Comparison of ENCODE assay signal across 32 mouse cellular contexts in the genomic region with DNA sequence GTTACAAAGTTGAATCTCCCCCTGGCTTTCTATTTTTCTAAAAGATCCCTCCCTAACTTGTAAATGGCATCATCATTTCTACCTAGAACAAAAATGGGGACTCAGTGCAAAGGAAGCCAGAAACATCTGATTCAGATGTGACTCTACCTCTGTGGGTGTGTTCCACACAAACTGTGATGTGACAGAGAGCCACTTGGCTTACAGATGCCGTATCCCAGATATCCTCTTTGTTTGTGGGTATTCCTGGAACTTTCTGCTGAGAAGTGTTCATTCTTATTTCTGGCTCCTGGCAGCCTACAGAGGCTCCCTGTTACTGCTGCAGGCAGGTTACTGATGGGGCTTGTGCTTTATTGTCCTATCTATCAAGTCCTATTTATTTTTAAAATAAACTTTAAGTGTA. TPM values are rescaled to one million over a fixed set of nuclear protein-coding genes. Genes with fewer than 3 reads are reported as not detected.
"Had no signal": no experiment of that assay in that cellular context is flagged by ENCODE, and none has a peak within 500 bp of the region (broad histone marks: within the 10 kb centered on the region; RNA-seq: fewer than 3 reads in every experiment).

No protein-coding gene starts in this region.

- DNase-seq: cerebellum, adult 8-10 months; cerebellum, adult 9-10 months; cerebellum, adult 9-11 months; cerebellum, postnatal 10 days; cerebellum, postnatal 14 days; cerebellum, postnatal 25 days; cerebellum, postnatal 36 days; embryo, embryonic 11 days; forebrain, postnatal 0 days; gastrocnemius, adult 2 months; gastrocnemius, postnatal 10 days; gastrocnemius, postnatal 14 days; gastrocnemius, postnatal 25 days; gastrocnemius, postnatal 36 days; heart, adult 18-20 months; heart, adult 2 months had no signal

- ATAC-seq: forebrain, embryonic 13.5 days; forebrain, embryonic 14.5 days; forebrain, embryonic 15.5 days; forebrain, embryonic 16.5 days; forebrain, postnatal 0 days had no signal

- H3K4me3 ChIP-seq: embryonic facial prominence, embryonic 10.5 days; embryonic facial prominence, embryonic 12.5 days; embryonic facial prominence, embryonic 13.5 days; embryonic facial prominence, embryonic 15.5 days; erythroblast, embryonic 14.5 days; forebrain, embryonic 10.5 days; forebrain, embryonic 12.5 days; forebrain, embryonic 13.5 days; forebrain, embryonic 15.5 days; gastrocnemius, adult 2 months; heart, adult 2 months had no signal

- H3K27ac ChIP-seq: embryonic facial prominence, embryonic 10.5 days; embryonic facial prominence, embryonic 12.5 days; embryonic facial prominence, embryonic 13.5 days; embryonic facial prominence, embryonic 15.5 days; forebrain, embryonic 10.5 days; forebrain, embryonic 12.5 days; forebrain, embryonic 13.5 days; forebrain, embryonic 15.5 days; gastrocnemius, adult 2 months; heart, adult 2 months had no signal

RNA-seq across cellular contexts. Expression of a gene that starts 19.2 kb away (rescaled TPM):
- total RNA-seq: common myeloid progenitor, adult 5-6 weeks; gastrocnemius, adult 18-20 months; gastrocnemius, adult 2 months; gastrocnemius, adult 8-10 months; gastrocnemius, postnatal 14 days; gastrocnemius, postnatal 25 days; gastrocnemius, postnatal 36 days; granulocyte monocyte progenitor cell, adult 5-6 weeks; heart, adult 18-20 months; heart, adult 2 months; heart, adult 8-10 months had no signal
